Mouse (Mus musculus): ENCODE data around the gene Pdzd2.

GRCm38 (mm10) chr15:12550919-12551318, 188.8 kb downstream of the Pdzd2 start:
- peak; percentile 46 for TF ChIP-seq CTCF (IDR thresholded peaks at IDR 0.05)
- no peak for TF ChIP-seq EP300 (IDR thresholded peaks at IDR 0.05)
